Comparison of ENCODE assay signal across 1 mouse cellular context in the genomic region with DNA sequence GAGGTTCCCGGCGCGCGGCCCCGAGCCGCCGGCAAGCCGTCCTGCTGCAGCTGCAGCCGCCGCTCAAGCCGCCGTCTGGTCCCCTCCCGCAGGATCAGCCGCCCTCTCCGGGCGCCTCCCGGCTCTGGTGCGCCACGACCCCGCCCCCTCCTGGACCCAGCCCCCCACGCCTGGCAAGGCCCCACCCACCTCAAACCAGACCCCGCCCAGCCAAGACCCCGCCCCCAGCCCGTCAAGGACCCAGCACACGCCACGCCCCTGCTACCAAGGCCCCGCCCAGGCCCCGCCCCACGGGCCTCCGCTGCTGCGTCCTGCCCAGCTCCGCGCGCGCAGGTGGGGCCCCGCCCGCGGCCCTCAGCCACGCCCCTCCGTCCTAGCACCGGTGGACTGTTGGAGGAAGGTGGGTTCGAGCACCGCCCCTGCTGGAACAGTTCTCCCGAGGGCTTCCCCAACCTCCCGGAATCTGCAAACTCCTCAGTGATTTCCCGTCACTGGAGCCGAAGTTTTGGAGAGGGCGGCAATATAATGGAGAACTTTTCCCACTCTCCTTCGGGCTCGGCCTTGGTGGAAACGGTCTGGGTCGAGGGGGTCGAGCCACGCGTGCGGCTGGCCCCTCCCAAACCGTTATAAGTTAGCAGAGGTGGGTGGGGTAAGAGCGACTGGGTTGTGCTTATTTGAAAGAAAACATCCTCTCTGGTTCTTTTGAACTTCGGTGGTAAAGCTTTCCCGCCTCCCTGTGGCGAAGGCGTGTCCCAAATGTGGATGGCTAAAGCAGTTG.
TF ChIP-seq lines count a peak whose summit lies in the region.

Rassf3 (minus strand) TSS at position 158 of the 778 bp plus-strand sequence.

TF ChIP-seq in MEL, 35 proteins besides CTCF, POLR2A, EP300 and RAD21 (continued from another document):
- TF ChIP-seq JUND (IDR thresholded peaks at IDR 0.05; ENCODE audit: low read depth, low read length) (no peak), CHD2 (IDR thresholded peaks at IDR 0.05; ENCODE audit: low read length) (no peak), MXI1 (IDR thresholded peaks at IDR 0.05; ENCODE audit: low read depth, low read length) (peak; percentile 78), GABPA (IDR thresholded peaks at IDR 0.05; ENCODE audit: low read depth, low read length) (no peak)
TF ChIP-seq in MEL: peak in this region for 16.
